Mouse (Mus musculus) forebrain, postnatal 0 days (tissue): ENCODE measurements around the gene Acox3. TPM values are rescaled to one million over a fixed set of nuclear protein-coding genes. Genes with fewer than 3 reads are reported as not detected.

ENCODE experiments used
- ATAC-seq: fragments of 200-750 bp; cut with Nextera tagmentation; 2 replicates; pipeline ENCODE4 v1.8.0; 2017; ENCODE audit warnings: mild to moderate bottlenecking, moderate library complexity
- DNase-seq: peaks from one replicate; pipeline ENCODE4 v3.0.0-alpha.2; 2015
- H3K27ac ChIP-seq: fragments of 300-500 bp; sonication (generic); 2 replicates; pipeline ENCODE4 v1.5.1; 2014; ENCODE audit warnings: low read depth, mild to moderate bottlenecking, antibody characterized with exemption, low read length, moderate library complexity, mixed read lengths
- H3K27me3 ChIP-seq: fragments of 300-500 bp; sonication (generic); 2 replicates; pipeline ENCODE4 v1.6.1; 2014; ENCODE audit warnings: mild to moderate bottlenecking, low read length, mixed read lengths; ENCODE audit not compliant: insufficient read depth
- H3K36me3 ChIP-seq: fragments of 300-500 bp; sonication (generic); 2 replicates; pipeline ENCODE4 v1.6.1; 2014; ENCODE audit warnings: mild to moderate bottlenecking, moderate library complexity; ENCODE audit not compliant: insufficient read depth
- H3K4me1 ChIP-seq: fragments of 300-500 bp; sonication (generic); 2 replicates; pipeline ENCODE4 v1.6.1; 2014; ENCODE audit warnings: antibody characterized with exemption; ENCODE audit not compliant: insufficient read depth
- H3K4me2 ChIP-seq: fragments of 300-500 bp; sonication (generic); 2 replicates; pipeline ENCODE4 v1.6.1; 2014; ENCODE audit warnings: low read depth, mild to moderate bottlenecking, moderate library complexity
- H3K4me3 ChIP-seq: fragments of 300-500 bp; sonication (generic); 2 replicates; pipeline ENCODE4 v1.5.1; 2014; ENCODE audit warnings: low read depth, low read length, mixed read lengths
- H3K9ac ChIP-seq: fragments of 300-500 bp; sonication (generic); 2 replicates; pipeline ENCODE4 v1.6.1; 2014; ENCODE audit warnings: mild to moderate bottlenecking
- H3K9me3 ChIP-seq: fragments of 300-500 bp; sonication (generic); 2 replicates; pipeline ENCODE4 v1.6.1; 2016; ENCODE audit warnings: low read length
- CTCF ChIP-seq: sonication (generic); IDR thresholded peaks from 2 replicates; pipeline ENCODE4 v1.5.1; 2016; ENCODE audit warnings: antibody characterized with exemption, control low read depth, low read depth
- WGBS: fragments of 180-500 bp; shearing (Covaris S2); extraction: QIAGEN DNeasy Blood & Tissue Kit; methylation state at CpG from one replicate; pipeline ENCODE4 v1.1.7; 2014; 5-methylcytosine and 5-hydroxymethylcytosine counted together
- polyA plus RNA-seq: library from polyadenylated mRNA; unstranded; fragments of >200 nt; fragmentation: Nextera tagmentation; extraction: Ambion mirVana; gene quantifications from 2 replicates; pipeline ENCODE4 v1.2.1, GENCODE M21; 2015
- total RNA-seq: library from RNA; depleted of rRNA; stranded (reverse); fragments of >200 nt; gene quantifications from 2 replicates; pipeline ENCODE4 v1.2.3, GENCODE M21; 2014

Gene Acox3
- total and polyA plus RNA-seq, 2 experiments from 2014 or later: 13.4 to 32.1 TPM

DNA sequence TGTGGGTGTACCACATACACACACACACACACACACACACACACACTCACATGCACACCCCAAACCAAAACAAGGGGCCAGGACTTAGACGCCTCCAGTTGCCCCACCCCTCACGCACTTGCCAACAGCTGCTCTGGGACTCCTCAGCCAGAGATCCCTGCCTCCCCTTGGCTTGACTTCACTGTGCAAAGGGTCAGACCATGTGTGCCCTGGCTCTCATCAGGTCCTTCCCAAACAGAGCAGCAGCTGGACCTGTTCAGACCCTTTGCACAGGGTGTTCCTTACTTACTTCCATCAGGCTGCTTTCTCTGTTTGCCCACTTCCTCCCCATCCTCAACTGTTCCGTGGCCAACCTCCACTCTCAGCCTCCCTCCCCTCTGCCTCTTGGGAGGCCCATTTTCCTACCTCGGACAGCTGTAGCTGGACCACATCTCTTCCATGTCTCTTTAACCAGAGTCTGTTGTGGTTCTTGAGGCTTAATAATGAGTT lies 42.0 kb downstream of the Acox3 start:
- DNase-seq (no peak), ATAC-seq (no peak)
- H3K9me3 ChIP-seq: no peaks in the 10 kb centered on the region
- no peaks in the 10 kb centered on the region for H3K4me1 ChIP-seq
- H3K4me2 ChIP-seq: no peak overlapping the region
- 69% methylated on average over 4 of the region's 4 CpGs for WGBS
- no peaks in the 10 kb centered on the region for H3K36me3 ChIP-seq
- H3K9ac ChIP-seq: no peak overlapping the region
- H3K4me3 ChIP-seq: no peak overlapping the region
- no peaks in the 10 kb centered on the region for H3K27me3 ChIP-seq
- no peak overlapping the region for H3K27ac ChIP-seq
- no peak for TF ChIP-seq CTCF

DNA sequence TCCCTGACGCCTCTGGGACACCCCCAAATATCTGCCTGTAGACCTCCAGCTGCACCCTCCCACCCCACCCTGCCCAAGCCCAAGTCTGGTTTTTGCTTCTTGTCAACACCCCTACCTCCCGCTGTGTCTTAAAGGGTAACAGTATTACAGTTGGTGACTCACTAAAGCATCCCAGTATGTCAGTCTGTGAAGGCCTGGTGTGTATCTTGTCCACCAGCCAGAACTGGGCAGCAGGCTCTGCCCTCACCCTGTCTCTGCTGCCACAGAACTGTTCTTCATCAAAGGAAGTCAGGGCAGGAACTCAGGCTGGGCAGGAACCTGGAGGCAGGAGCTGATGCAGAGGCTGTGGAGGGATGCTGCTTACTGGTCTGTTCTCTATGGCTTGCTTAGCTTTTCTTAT lies 43.6 kb downstream of the Acox3 start:
- ATAC-seq (no peak), DNase-seq (no peak)
- Histone ChIP-seq H3K27ac (no peak overlapping the region), H3K27me3 (no peaks in the 10 kb centered on the region), H3K4me2 (no peak overlapping the region), H3K36me3 (no peaks in the 10 kb centered on the region), H3K9me3 (no peaks in the 10 kb centered on the region), H3K4me1 (no peaks in the 10 kb centered on the region), H3K4me3 (no peak overlapping the region), H3K9ac (no peak overlapping the region)
- no peak for TF ChIP-seq CTCF
- 82% methylated on average over 2 of the region's 2 CpGs for WGBS

DNA sequence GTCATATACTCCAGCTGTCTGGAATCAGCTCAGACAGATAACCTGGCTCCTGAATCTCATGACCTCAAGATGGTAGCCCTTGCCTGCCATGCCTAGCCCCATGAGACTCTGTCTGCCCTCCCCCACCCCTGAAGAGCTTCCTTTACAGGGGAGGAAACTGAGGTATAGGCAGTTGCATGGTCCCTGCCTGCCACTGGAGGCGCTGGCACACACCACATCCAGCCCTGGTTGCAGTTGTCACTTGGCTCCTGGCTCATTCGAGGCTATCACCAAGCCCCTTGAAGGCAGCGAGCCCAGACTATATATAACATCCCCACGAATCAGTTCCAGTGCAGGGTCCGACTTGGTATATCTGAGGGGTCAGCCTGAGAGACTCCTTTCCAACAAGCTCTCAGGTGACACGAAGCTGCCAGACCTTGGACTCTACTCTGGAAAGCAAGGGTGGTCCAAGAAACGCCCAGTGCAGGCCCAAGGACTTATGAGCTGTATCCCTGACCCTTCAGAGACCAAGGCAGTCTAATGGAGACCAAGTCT lies 44.5 kb downstream of the Acox3 start:
- Histone ChIP-seq H3K9me3 (no peaks in the 10 kb centered on the region), H3K36me3 (no peaks in the 10 kb centered on the region), H3K4me1 (no peaks in the 10 kb centered on the region), H3K27me3 (no peaks in the 10 kb centered on the region), H3K9ac (no peak overlapping the region), H3K27ac (no peak overlapping the region), H3K4me2 (no peak overlapping the region), H3K4me3 (no peak overlapping the region)
- DNase-seq (no peak), ATAC-seq (no peak)
- 66% methylated on average over 7 of the region's 7 CpGs for WGBS
- TF ChIP-seq CTCF: peak; percentile 37; the same call in 1 of the 2 replicates

DNA sequence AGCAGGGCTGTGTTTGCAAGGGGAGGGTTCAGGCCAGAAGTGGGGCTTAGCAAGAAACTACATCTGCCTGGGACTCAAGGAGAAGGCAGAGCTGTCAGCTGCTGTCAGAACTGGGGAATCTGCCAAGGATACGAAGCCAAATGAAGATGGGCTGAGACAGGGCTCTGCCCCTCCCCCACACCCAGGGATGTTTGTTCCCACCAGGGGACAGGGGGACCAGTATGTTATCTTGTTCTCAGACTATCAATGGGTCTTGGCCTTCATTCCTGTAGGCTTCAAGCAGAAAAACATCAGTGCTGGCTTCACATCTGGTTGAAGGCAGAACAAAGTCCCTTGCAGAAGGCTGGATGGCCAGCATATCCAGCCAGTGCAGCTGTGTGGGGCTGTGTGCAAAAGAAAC lies 45.8 kb downstream of the Acox3 start:
- DNase-seq (peak; percentile 27), ATAC-seq (peak; percentile 48)
- H3K9me3 ChIP-seq: no peaks in the 10 kb centered on the region
- no peaks in the 10 kb centered on the region for H3K4me1 ChIP-seq
- no peak overlapping the region for H3K4me2 ChIP-seq
- H3K27ac ChIP-seq: no peak overlapping the region
- no peaks in the 10 kb centered on the region for H3K27me3 ChIP-seq
- H3K4me3 ChIP-seq: no peak overlapping the region
- WGBS: 33% methylated on average over 1 of the region's 1 CpGs
- TF ChIP-seq CTCF: no peak
- H3K9ac ChIP-seq: no peak overlapping the region
- no peaks in the 10 kb centered on the region for H3K36me3 ChIP-seq

DNA sequence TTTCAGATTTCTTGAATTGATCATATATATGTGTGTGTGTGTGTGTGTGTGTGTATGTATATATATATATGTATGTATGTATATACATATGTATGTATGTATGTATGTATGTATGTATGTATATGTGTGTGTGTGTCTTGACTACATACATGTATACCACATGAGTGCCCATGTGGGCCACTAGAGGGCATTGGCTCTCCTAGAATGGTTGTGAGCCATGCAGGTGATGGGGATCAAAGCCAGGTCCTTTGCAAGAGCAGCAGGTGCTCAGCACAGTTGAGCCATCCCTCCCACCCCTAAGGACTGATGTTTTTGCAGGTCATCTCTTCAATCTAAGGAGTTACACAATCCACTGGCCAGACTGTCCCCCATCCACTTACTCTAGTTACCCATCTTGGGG lies 46.5 kb downstream of the Acox3 start:
- Histone ChIP-seq H3K36me3 (no peaks in the 10 kb centered on the region), H3K4me1 (no peaks in the 10 kb centered on the region), H3K27me3 (no peaks in the 10 kb centered on the region), H3K4me2 (no peak overlapping the region), H3K4me3 (no peak overlapping the region), H3K9me3 (no peaks in the 10 kb centered on the region), H3K27ac (no peak overlapping the region), H3K9ac (no peak overlapping the region)
- ATAC-seq (no peak), DNase-seq (no peak)
- no peak for TF ChIP-seq CTCF

DNA sequence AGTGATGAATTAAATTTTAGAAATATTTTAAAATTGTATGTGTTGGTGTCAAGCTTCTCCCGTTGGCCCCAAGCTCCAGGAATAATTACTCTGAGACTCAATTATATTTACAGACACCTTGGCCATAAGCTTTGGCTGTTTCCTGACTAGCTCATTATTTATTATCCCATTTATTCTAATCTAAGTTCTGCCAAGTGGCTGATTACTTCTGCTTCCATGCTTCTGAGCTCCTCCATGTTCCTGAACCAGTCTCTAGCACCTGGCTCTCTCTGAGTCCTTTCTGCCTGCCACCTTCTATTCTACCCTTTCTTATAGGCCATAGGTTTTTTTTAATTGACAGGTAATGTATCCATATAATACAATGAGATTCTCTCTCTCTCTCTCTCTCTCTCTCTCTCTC lies 47.9 kb downstream of the Acox3 start:
- ATAC-seq (no peak), DNase-seq (no peak)
- H3K4me3 ChIP-seq: no peak overlapping the region
- no peaks in the 10 kb centered on the region for H3K36me3 ChIP-seq
- TF ChIP-seq CTCF: no peak
- no peaks in the 10 kb centered on the region for H3K27me3 ChIP-seq
- no peaks in the 10 kb centered on the region for H3K9me3 ChIP-seq
- no peak overlapping the region for H3K9ac ChIP-seq
- no peaks in the 10 kb centered on the region for H3K4me1 ChIP-seq
- no peak overlapping the region for H3K27ac ChIP-seq
- H3K4me2 ChIP-seq: no peak overlapping the region
- 53% methylated on average over 1 of the region's 1 CpGs for WGBS

DNA sequence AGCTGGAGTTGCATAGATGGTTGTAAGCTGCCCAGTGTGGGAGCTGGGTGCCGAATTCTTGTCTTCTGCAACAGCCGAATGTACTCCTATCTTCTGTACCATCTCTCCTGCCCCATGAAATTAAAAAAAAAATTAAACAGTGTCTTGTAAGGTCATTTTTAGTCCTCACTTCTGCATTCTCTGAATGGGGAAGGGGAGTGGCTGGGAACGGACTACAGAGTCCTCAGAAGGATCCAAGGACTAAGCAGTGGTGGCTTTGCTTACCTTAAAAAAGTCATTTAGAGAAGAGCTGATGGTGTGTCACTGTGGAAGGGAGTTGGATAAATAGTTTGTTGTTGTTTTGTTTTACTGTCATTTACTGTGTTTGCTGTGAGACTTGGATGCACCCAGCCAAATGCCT lies 48.4 kb downstream of the Acox3 start:
- Histone ChIP-seq H3K36me3 (no peaks in the 10 kb centered on the region), H3K27ac (no peak overlapping the region)

DNA sequence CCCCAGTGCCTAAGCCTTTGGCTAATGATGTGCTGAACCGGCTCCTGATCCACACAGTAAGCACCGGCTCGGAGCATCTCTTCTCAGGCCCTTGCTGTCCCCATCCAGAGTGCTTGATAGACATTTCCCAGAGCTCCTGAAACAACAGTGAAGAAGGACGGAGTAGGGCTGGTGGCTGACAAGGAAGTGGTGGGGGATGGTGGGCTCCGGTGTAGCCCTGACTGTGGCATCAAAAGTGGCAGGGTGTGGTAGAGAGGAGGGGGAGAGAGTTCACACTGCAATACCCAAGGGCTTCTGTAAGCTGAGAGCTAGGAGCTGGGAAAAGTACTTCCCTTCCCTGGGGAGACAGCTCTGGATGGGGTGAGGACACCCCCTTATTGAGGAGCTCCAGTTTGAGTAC lies 48.9 kb downstream of the Acox3 start:
- no peaks in the 10 kb centered on the region for H3K9me3 ChIP-seq
- no peaks in the 10 kb centered on the region for H3K4me1 ChIP-seq
- H3K4me2 ChIP-seq: no peak overlapping the region
- H3K4me3 ChIP-seq: no peak overlapping the region
- ATAC-seq: no peak
- no peak for DNase-seq
- WGBS: 74% methylated on average over 5 of the region's 5 CpGs
- H3K9ac ChIP-seq: no peak overlapping the region
- H3K27me3 ChIP-seq: no peaks in the 10 kb centered on the region
- no peak for TF ChIP-seq CTCF
- no peak overlapping the region for H3K27ac ChIP-seq
- no peaks in the 10 kb centered on the region for H3K36me3 ChIP-seq

More for the DNA sequence above, 48.4 kb downstream of the Acox3 start:
- no peak for TF ChIP-seq CTCF
- no peak for ATAC-seq
- Histone ChIP-seq H3K4me2 (no peak overlapping the region), H3K9me3 (no peaks in the 10 kb centered on the region), H3K4me3 (no peak overlapping the region), H3K27me3 (no peaks in the 10 kb centered on the region), H3K9ac (no peak overlapping the region), H3K4me1 (no peaks in the 10 kb centered on the region)
- no peak for DNase-seq
- WGBS: 79% methylated on average over 3 of the region's 3 CpGs
